In the genomic region with DNA sequence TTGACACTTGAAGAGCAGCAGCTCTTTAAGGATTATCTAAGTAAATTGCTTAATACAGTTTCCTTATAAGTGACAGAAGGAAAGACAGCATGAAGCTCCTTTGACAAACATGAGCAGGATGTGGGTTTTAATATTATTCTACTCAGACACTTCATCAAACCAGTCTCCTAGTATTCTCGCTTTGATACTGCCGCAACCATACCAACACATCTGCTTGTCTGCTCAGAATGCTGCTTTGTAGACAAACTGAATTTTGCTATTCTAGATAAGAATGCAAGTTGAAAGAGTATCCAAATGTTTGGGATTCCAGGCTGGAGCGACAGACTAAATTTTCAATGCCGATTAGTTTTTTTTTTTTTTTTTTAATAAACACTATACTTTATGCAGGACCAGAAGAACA, we compare ENCODE assay signal across 22 mouse cellular contexts.
DNase-seq lines count a peak whose midpoint lies in the region; ATAC-seq and TF ChIP-seq lines count a peak whose summit lies in the region.
"Had no signal": no experiment of that assay in that cellular context is flagged by ENCODE, and none has a peak within 500 bp of the region (broad histone marks: within the 10 kb centered on the region; RNA-seq: fewer than 3 reads in every experiment).

No protein-coding gene starts in this region.

- no peaks in the 10 kb centered on the region for H3K9me3 ChIP-seq in lung, embryonic 16.5 days (ENCODE audit: control insufficient read depth, low read length)
- H3K9me3 ChIP-seq: forebrain, embryonic 10.5 days; forebrain, embryonic 13.5 days; heart, embryonic 10.5 days; hindbrain, embryonic 13.5 days had no signal

- H3K79me2 ChIP-seq in liver, adult 2 months (ENCODE audit: control insufficient read depth, insufficient read depth, low read length): no peaks in the 10 kb centered on the region

- no peak for TF ChIP-seq CTCF in liver, adult 2 months (IDR thresholded peaks at IDR 0.05; ENCODE audit: low read depth, low read length)

- ATAC-seq in lung, embryonic 16.5 days (ENCODE audit: low read depth): peak; percentile 92
- no peak for ATAC-seq in activated CD4-positive, CD25-positive, alpha-beta regulatory T cell, adult 4 months
- ATAC-seq: CD4-positive, CD25-positive, alpha-beta regulatory T cell, adult 4 months; forebrain, embryonic 13.5 days; forebrain, embryonic 16.5 days; hindbrain, embryonic 16.5 days had no signal

- no peaks in the 10 kb centered on the region for H3K27me3 ChIP-seq in liver, adult 2 months (ENCODE audit: control insufficient read depth, insufficient read depth, low read length)
- no peaks in the 10 kb centered on the region for H3K27me3 ChIP-seq in lung, embryonic 16.5 days (ENCODE audit: control insufficient read depth, insufficient read depth, low read depth, low read length)
- H3K27me3 ChIP-seq: forebrain, embryonic 13.5 days; hindbrain, embryonic 13.5 days had no signal

- H3K4me2 ChIP-seq in lung, embryonic 16.5 days (ENCODE audit: low read depth, low read length): no peak overlapping the region
- H3K4me2 ChIP-seq: forebrain, embryonic 13.5 days; hindbrain, embryonic 13.5 days had no signal

- H3K27ac ChIP-seq in liver, adult 2 months (replicated peaks; ENCODE audit: insufficient read depth, low read depth, low read length): no peak overlapping the region
- no peak overlapping the region for H3K27ac ChIP-seq in lung, embryonic 16.5 days (ENCODE audit: low read length)
- H3K27ac ChIP-seq: forebrain, embryonic 10.5 days; forebrain, embryonic 13.5 days; heart, adult 2 months; heart, embryonic 10.5 days; hindbrain, embryonic 13.5 days had no signal

- H3K36me3 ChIP-seq in liver, adult 2 months (ENCODE audit: control insufficient read depth, insufficient read depth, low read length): no peaks in the 10 kb centered on the region
- no peaks in the 10 kb centered on the region for H3K36me3 ChIP-seq in lung, embryonic 16.5 days (ENCODE audit: control insufficient read depth, insufficient read depth, low read length)
- H3K36me3 ChIP-seq: forebrain, embryonic 10.5 days; heart, embryonic 10.5 days; hindbrain, embryonic 13.5 days had no signal

- DNase-seq in liver, adult 2 months (ENCODE audit: extremely low read depth, low read depth, low spot score): peak; percentile 8
- DNase-seq in liver: no peak
- no peak for DNase-seq in lung, adult 18-20 months
- peak; percentile 32 for DNase-seq in Muller cell, postnatal 12 days (ENCODE audit: inconsistent ontology term)
- peak; percentile 8 for DNase-seq in lung, postnatal 36 days
- DNase-seq: adrenal gland, postnatal 10 days; adrenal gland, postnatal 36 days; cerebellum, adult 18-20 months; cerebellum, adult 9-10 months; cerebellum, postnatal 14 days; gastrocnemius, postnatal 10 days; gastrocnemius, postnatal 36 days; heart, adult 2 months had no signal

- no peak overlapping the region for H3K9ac ChIP-seq in liver, adult 2 months (ENCODE audit: low read depth, low read length)
- no peak overlapping the region for H3K9ac ChIP-seq in lung, embryonic 16.5 days (ENCODE audit: low read length)
- H3K9ac ChIP-seq: forebrain, embryonic 13.5 days; hindbrain, embryonic 13.5 days had no signal

- H3K4me3 ChIP-seq in liver, adult 2 months (ENCODE audit: insufficient read depth, low read depth, low read length): no peak overlapping the region
- no peak overlapping the region for H3K4me3 ChIP-seq in lung, embryonic 16.5 days (ENCODE audit: low read length)
- H3K4me3 ChIP-seq: forebrain, embryonic 10.5 days; forebrain, embryonic 13.5 days; heart, adult 2 months; heart, embryonic 10.5 days; hindbrain, embryonic 13.5 days had no signal

- H3K4me1 ChIP-seq in liver, adult 2 months (ENCODE audit: control insufficient read depth, insufficient read depth, low read length): no peaks in the 10 kb centered on the region
- no peaks in the 10 kb centered on the region for H3K4me1 ChIP-seq in lung, embryonic 16.5 days (replicated peaks; ENCODE audit: control insufficient read depth, insufficient read depth, low read length)
- H3K4me1 ChIP-seq: forebrain, embryonic 10.5 days; forebrain, embryonic 13.5 days; heart, embryonic 10.5 days; hindbrain, embryonic 13.5 days had no signal

- WGBS in liver, adult 2 months: 85% methylated on average over 4 of the region's 4 CpGs
- 41% methylated on average over 4 of the region's 4 CpGs for WGBS in lung, embryonic 16.5 days

- no peak for TF ChIP-seq POLR2A in liver, adult 2 months (IDR thresholded peaks at IDR 0.05; ENCODE audit: extremely low read depth, insufficient read depth, low read length)

Comparison
In these comparisons a context has a peak if more than half of its experiments do, and no peak if none do; other contexts are left out.
1. DNase-seq: peak in liver, adult 2 months (single experiment), Muller cell, postnatal 12 days (single experiment) and lung, postnatal 36 days (single experiment); none in liver (single experiment) and lung, adult 18-20 months (0 of 2).